Mouse (Mus musculus): ENCODE data around the gene Dbp.
A peak's percentile ranks its signal among the peaks of the same experiment; 100 is the strongest.

Gene Dbp

DNA sequence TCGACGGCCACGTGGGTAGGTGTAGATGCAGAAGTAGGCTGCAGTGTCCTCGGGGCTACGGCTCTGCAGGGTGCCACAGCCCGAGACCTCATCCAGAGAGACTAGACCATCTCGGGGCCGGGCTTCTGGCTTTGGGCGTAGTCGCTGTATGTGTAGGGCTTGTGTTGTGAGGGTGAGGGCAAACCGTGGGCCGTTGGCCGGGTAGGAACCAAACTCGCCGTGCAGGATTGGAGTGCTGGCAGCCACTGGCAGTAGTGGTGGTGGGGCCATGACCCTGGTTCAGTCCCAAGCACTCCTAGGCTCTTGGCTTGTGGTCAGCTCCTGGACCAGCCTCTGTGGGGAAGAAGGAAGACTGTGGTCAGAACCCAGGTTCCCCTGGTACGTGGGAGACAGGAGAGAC is 8.5 kb downstream of the Dbp start:
- no peak for DNase-seq

DNA sequence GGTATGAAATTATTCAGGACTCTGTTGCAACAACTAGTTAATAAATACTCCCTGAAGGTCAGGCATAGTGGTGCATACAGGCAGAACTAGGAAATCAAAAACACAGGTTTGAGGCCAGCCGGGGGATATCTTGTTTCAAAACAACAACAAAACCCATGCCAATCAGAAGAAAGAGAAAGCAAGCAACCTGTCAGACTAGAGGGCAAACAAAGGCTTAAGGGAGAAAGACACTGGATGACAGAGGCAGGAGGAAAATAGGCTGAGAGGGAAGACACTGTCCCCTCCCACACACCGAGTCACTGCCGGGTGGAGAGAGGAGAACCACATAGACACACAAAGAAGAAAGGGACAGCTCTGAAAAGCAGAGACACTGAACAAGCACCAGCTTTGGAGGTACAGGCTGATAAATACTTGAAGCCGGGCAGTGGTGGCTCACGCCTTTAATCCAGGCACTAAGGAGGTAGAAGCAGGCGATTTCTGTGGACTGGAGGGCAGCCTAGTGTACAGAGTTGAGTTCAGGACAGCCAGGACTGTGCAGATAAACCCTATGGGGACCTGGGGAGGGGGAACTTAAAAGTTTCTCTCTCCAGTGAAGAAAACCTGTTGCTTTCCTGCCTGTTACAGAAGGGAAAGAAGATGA is 9.1 kb downstream of the Dbp start:
- no peak for DNase-seq

DNA sequence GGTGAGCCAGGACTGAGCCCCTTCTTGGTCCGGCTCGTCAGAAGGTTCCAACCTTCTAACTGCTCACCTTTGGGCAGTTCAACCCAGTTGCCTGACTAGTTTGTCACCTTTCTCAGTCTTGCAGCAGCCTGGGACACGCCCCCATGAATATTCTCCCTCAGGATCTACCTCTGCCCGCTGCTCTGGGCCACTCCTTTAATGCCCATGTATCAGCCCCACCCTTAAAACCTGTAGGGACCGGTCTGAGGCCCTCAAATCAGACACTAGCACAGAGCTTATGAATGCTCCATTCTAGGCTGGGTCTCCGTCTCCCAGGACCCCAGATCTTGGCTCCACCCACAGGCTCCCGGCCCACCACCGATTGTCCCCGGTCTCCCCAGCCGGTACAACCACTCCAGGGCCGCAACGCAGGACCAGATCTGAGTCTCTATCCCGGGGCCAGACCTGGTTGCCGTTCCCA is 9.8 kb downstream of the Dbp start:
- no peak for DNase-seq

DNA sequence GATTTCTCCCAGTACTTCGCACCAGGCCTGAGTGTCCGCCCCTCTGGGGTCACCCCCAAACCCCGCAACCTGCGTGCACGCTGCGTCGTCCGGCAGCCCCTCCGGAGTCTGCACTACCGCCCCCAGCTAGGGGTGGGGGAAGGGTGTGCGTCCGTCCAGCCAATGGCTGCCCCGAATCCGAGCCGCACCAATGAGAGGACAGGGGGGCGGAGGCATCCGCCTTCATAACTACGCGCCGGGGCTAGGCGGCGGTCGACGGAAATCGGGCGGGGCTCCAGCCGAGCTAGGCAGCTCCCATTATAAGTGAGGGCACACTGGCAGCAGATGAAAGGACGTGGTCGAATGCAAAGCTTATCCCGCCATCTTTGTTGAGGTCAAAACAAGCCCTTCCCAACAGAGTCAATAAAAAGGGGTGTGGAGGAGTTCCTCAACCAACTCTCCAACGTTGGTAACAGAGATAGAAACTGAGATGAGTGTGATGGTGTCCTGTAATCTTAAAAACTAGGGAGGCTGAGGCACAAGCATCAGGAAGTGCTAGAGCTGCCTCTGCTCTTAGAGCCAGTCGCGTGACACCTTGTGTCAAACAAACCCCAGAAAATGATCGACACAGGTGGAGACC is 10.3 kb downstream of the Dbp start, which contains the start of gene Rpl18:
TSS of gene Rpl18 (plus strand) at position 368 of the 619 bp plus-strand sequence.
- DNase-seq: peak; percentile 99

DNA sequence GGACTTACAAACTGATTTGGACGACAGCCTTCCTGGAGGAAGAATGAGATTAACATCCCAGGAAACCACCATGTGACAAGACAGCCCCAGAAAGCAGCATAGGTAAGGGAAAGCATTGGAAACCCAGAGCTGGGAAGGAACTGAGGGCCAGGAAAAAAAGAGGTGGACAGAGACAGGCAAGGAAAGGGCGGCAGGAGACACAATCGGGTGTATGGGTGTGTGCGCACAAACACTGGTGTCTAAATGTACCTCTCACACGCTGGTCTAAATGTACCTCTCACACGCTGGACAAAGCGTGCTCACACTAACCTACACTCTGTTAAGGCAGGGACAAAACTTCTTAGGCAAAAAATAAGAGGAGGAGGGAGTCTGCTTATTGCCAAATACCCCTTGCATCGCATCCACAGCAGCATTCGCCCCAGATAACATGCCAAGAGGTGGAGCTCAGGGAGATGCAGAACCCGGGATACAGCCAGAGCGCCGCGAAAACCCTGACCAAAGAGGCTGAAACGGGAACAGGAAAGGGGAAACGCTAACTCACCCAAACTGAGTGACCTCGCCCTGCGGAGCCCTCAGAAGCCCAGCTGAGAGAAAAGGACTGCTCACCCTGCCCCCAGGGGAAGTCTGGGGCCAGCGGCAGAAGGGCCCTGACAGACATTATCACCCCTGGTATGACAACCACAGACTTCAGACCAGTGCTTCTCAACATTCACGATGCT is 11.0 kb downstream of the Dbp start:
- DNase-seq: no peak

DNA sequence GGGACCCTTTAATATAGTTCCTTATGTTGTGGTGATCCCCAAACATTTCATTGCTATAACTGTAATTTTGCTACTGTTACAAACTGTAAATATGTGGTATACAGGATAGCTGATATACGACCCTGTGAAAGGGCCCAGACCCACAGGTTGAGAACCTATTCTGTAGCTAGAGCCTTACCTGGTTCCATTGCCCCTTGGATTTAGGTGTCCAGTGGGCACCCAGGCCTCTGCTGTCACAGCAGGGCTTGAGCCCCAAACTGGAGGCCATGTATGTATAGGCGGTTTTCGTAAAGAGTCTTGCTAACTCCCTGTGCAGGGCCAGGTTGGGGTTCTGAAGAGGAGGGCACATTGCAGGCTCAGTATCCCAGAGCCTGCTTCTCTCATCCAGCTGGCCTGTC is 11.6 kb downstream of the Dbp start:
- DNase-seq: no peak

DNA sequence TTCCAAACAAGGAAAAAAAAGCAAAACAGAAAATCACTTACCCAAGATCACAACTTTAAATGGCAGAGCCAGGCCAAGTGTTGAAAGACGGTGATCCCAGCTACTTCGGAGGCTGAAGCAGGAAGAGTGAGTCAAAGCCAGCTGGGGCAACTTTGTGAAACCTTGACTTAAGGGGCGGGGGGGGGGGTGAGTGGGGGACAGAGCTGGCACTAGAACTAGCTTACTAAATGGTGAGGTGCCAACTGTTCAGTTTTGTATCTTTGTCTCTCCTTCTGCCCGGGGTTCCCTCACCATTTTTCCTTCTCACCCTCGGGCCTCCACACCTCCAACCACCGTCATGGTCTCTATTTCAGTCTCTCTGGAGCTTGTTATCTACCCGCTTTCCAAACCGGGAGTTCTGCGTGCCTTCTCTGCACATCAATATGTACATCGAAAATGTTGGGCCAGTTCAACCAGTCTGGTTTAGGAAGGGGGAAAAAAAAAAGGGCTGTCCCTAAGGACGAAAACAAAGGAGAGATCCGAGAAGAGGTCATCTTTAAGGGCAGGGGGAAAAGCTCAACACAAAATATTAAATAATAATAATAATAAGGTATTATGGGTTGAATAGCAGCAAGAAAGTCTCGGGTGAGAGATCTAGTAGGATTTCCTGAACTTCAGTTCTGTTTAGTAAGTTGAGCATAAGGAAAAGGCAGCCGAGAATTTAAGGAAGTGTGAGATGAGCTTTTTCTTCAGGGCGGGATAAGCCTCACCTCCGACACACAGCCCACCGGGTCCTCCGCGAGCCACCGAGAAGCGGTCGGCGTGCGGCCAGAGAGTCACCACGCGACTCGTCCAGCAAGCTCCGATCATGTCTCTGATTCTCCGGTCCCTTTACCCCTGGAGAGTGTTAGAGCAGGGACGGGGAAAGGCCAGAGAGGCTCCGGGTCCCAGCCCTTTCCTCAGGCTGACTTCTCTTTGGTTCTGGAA is 12.3 kb downstream of the Dbp start:
- DNase-seq: no peak

DNA sequence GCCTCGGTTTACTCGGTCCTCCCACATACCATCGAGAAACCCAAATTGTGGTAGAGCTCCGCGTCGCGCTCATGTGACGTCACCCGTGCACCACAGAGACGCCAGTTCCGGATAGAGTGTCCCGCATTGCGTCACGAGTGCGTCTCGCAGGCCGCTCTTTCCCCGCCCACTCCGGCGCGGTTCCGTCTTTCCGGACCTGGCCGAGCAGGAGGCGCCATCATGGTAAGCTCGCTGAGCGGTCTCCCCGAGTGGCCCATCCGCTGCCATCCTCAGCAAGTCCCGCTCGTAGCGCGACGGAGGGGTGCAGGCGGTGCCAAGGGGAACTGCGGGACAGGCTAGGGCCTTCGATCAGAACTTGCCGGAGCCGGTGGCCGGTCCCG is 13.0 kb downstream of the Dbp start, which contains the start of gene Sphk2:
TSS of gene Sphk2 (minus strand) at position 85 of the 380 bp plus-strand sequence.
- peak; percentile 98 for DNase-seq

DNA sequence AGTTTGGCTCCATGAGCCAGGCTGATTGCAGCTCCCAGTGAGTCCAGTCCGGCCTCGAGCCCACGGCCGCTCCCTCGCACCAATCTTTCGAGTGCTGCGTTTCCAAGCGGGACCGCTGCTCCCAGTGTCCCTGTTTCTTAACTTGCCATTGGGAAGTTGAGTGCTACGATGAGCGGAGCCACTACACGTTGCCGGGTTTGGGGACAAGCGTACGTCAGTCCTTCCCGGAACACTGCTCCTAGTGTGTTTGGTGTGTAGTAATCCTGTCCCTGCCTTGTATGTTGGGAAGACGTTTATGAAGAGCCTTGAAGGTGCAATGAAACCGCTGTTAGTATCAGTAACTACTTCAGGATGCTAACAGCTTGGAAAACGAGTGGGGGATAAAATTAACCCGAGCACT is 13.4 kb downstream of the Dbp start:
- no peak for DNase-seq

DNA sequence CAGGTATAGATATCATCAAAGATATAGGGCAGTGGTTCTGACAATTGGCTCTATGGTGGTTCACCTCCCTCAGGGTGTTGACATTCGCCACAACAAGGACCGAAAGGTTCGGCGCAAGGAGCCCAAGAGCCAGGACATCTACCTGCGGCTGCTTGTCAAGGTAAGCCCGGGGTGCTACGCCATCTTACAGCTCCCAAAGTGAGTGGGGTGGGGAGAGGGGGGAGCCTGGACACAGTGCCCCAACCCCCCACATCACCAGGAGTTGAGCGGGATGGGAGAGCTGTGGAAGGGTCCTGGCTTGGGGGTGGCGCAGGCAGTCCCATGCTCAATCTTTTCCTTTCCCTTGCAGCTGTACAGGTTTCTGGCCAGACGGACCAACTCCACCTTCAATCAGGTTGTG is 14.3 kb downstream of the Dbp start:
- DNase-seq: no peak

DNA sequence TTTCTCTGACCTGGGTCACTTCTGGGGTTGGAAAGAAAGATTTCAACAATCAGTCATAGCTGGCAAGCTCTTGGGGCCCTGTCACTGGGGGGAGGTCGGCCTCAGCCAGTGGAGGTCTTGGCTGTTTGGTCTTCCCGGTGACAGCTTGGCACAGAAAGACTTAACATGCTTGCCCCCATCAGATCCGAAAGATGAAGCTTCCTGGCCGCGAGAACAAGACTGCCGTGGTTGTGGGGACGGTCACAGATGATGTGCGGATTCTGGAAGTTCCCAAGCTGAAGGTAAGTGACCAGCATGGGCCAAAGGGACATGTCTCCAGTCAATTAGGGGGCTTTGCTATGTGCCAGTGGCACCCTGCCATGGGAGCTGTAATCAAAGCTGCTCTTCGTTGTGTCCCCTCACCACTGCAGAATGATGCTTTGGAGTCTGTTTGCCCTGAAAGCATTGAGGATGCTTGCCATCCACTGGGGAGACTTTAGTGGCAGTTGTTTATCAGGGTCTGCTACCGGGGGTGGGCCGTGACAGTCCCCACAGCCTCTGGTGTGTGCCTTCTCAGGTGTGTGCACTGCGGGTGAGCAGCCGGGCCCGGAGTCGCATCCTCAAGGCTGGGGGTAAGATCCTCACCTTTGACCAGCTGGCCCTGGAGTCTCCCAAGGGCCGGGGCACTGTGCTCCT is 15.0 kb downstream of the Dbp start:
- no peak for DNase-seq

DNA sequence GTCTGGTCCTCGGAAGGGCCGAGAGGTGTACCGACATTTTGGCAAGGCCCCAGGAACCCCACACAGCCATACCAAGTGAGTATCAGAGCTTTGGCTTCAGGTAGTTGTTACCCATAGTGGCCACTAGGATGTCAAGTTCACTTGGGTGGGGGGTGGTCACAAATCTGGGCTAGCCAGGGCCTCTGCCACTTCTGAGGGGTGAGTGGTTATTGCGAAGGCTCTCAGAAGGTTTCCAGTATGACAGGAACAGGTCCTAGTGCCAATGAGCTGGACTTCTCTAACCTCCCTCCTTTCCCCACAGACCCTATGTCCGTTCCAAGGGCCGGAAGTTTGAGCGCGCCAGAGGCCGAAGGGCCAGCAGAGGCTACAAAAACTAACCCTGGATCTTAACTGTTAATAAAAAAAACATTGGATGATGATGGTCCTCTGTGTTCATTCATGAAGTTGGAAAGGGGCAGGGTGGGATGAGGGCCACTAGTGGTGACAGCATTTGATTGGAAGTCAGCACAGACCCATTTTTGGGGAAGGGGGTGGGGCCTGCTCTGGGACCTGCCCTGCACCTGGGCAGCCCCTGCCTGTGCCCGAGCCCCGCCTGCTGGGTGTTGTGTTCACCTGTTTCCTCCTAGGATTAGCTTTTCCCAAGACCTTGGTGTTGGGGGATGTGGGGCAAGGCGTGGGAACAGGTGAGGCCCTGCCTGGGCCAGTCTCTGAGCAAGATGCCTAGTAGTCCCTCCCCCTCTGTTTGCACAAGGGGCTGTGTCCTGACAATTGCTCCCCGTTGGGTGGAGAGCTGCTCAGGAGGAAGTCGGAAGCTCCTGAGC is 15.7 kb downstream of the Dbp start, which contains the start of gene Fam83e:
TSS of gene Fam83e (plus strand) at position 800 of the 821 bp plus-strand sequence.
- DNase-seq: no peak

DNA sequence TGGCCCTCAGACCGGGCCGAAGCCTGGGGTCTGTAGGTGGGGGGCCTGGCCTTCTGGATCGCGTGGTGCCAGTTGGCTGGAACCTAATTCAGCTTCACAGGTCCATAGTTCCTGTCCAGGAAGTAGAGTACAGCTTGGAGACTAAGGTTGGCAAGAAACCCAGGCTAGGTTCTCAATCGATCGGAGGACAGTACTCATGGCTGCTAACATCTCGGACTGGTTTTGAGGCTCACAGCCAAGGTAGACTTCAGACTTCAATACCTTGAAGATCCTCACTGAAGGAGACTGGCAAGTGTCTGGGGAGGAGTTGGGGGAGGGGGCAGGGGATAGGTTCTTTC is 16.3 kb downstream of the Dbp start:
- no peak for DNase-seq

DNA sequence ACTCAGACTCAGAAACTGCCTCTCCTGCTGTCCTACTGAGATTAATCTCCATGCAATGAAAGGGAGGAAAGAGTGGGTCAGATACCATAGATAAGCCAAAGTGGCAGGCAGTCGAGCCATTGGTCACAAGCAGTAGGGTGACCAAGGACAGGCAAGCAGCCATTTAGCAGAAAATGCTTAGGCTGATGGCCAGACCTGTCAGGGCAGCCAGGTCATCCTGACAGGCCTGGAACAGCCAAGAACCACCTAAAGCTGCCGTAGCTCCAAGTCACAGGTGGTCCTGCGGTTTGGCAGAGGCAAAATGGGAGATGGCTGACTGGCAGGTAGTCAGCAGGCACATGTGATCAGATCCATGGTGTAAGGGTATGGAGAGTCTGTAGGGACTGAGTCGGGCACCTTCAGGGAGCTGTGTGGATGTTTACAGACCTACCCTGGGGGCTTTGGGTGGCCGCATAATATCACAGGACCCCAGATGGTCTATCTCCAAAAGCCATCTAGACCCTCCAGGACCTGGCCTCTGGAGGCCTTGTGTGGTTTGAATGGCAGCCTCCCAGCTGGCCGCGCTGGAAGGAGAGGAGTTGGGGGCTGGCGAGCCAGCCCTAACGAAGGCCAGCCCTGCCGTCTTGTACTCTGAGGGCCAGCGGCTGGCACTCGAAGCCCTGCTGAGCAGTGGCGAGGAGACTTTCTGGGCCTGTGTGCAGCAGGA is 16.9 kb downstream of the Dbp start:
- no peak for DNase-seq

DNA sequence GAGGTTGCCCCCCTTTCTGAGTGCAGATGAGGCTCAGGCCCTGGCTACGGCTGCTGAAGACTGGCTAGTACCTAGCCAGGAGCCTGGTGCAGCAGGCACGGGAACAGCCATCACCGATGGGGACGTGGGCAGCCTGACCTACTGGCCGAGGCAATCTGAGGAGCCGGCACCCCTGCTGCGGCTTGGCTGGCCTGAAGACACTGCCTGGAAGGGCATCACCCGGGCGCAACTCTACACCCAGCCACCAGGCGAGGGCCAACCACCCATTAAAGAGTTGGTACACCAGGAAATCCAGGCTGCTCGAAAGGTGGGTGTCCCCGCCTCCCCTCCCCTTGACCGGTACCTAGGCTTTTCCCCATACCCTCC is 17.4 kb downstream of the Dbp start:
- DNase-seq: no peak

DNA sequence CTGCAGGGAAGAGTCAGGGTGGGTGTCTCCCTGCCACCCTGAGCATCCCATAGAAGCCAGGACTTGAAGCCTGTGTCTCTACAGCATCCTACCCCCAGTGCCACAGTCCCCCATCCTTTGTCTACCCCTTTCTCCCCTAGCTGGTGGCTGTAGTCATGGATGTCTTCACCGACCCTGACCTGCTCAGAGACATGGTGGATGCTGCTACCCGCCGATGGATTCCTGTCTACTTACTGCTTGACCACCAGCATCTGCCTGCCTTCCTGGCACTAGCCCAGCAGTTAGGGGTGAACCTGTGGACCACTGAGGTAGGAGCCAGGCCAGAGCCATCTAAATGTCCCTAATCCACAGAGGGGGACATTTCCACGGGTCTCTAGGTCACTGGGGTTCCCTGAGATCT is 18.4 kb downstream of the Dbp start:
- DNase-seq: no peak

DNA sequence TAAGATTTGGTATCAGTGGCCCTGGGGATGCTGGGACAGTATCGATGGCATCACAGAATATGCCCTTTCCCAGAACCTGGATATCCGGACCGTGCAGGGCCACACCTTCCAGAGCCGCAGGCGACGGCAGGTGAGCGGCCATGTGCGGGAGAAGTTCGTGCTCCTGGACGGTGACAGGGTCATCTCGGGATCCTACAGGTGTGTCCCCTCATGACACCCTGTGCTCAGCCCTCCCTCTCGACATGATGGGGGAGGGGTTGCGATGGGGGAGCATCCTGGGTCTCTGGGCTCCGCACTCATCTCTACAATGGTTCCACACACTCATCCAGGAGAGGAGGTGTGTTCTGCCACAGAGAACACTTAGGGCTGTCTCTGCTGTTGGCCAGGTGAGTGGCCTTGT is 18.9 kb downstream of the Dbp start:
- DNase-seq: no peak

DNA sequence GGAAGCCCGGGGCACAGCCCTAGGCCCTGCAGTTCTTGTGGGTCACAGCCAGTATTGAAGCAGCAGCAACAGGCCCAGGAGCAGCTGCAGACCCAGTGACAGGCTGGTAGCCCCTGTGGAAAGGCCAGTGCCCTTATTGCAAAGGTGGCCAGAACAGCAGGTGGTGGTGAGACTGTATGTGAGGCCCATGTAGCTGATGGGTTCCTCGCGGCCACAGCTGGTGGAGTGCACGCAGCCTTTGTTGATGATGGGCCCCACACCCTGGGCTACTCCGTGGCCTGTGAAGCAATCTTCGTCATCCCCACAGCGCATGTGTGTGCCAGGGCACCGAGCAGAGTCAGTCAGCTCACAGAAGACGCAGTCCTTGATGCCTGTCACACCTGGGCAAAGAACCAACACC is 20.3 kb downstream of the Dbp start:
- no peak for DNase-seq

DNA sequence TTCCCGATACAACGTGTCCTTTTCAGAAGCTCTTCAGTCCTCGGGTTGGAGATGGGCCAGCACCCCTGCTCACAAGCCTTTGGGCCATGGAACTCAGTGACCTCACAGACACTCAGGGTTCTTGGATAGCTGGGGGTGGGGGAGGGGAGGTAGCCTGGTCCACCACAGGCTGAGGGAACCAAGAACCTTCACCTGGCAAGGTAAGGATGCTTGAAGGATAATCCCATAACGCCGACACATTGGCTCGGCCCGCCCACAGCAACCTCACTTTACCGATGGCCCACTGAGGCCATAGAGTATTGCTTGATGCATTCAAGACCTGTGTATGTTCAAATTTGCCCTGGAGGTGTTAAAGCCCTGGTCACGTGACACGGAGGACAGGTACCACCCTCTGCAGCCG is 20.8 kb downstream of the Dbp start, which contains the start of gene Spaca4:
TSS of gene Spaca4 (minus strand) at position 101 of the 400 bp plus-strand sequence.
- DNase-seq: no peak

DNA sequence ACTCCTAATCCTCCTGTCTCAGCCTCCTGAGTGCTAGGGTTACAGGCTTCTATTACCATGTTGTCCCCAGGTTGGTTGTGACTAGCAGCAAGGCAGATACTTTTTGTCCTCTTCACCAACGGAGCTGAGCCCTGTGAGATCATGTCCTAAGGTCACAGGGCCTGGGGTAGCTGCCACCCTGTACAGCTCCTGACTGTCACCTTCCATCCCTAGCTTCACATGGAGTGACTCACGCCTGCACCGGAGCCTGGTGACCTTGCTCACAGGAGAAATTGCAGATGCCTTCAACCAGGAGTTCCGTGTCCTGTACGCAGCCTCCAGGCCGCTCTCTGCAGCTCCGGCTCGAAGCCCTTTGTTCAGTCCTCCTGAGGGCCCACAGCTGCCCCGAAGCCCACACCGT is 21.5 kb downstream of the Dbp start:
- no peak for DNase-seq

DNA sequence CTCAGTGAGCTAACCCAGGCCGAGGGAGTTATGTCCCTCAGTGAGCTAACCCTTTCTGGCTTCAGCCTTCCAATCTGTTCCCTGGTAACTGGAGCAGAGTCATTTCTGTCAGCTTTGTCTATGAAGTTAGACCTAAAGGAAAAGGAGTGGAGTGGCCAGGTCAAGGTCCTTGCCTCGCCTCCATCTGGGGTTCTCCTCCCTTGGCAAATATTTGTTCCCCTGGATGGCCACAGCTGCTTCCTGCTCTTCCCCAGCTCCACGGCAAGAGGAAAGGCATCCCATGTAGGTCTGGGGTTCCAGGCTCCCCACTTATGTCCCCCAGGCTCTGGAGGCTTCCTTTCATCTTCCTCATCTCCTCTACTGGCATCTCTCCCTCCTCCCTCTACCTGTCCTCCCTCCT is 22.7 kb downstream of the Dbp start:
- DNase-seq: no peak

Data from right cerebral cortex, adult 18-20 months (tissue).